Mouse (Mus musculus): ENCODE measurements around the gene C1s1.

The C1s1 gene

DNA sequence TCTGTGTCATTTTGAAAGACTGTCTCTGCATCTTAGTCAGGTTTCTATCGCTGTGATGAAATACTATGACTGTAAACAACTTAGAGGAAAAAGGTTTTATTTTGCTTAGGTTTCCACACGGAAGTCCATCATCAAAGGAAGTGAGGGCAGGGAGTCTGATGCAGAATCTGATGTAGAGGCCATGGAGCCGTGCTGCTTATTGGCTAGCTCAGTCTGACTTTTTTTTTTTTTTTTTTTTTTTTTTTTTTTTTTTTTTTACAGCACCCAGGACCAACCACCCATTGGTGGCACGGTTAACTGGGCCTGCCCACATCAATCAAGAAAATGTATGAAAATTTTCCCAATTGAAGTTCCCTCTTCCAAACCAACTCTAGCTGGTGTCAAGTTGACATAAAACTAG lies 53.2 kb downstream of the C1s1 start:
- ChIA-PET POLR2A (interaction anchor here in 3 of 4 experiments (0.6 to 2.6 kb wide), 10 partner anchors 8 to 677 kb away, joined by 3 to 28 read pairs (median 3); partner anchors contain the start of genes Grcc10 (in 2 of the 3) and Lpcat3 (in 1 of the 3)), CTCF (interaction anchor here in 2 of 4 experiments (1.0 to 2.4 kb wide), 5 partner anchors 8 to 41 kb away, joined by 4 to 7 read pairs (median 5); no protein-coding TSS in a partner anchor)

- CTCF ChIA-PET, result interaction anchor here in 1 of 4 experiments (1.0 kb wide), 1 partner anchor 13 kb away, joined by 3 read pairs; no protein-coding TSS in a partner anchor
- POLR2A ChIA-PET, result interaction anchor here in 2 of 4 experiments (1.0 to 3.0 kb wide), 3 partner anchors 11 to 175 kb away, joined by 4 to 9 read pairs (median 9); partner anchors contain the start of gene Lpcat3 (in 1 of the 2)
Observed at GRCm38 (mm10) chr6:124487509-124487908, 54.6 kb downstream of the C1s1 start.

- ChIA-PET POLR2A (interaction anchor here (0.6 to 3.0 kb wide), 20 partner anchors 8 to 374 kb away, joined by 3 to 10 read pairs (median 4); partner anchors contain the start of genes Pex5 (in 2 of the 4), Atn1 (in 1 of the 4), Grcc10 (in 1 of the 4) and Lpcat3 (in 1 of the 4)), CTCF (interaction anchor here in 2 of 4 experiments (0.9 to 1.4 kb wide), 5 partner anchors 8 to 560 kb away, joined by 3 to 7 read pairs (median 3); no protein-coding TSS in a partner anchor)
Observed at GRCm38 (mm10) chr6:124485414-124486144, 56.6 kb downstream of the C1s1 start.

DNA sequence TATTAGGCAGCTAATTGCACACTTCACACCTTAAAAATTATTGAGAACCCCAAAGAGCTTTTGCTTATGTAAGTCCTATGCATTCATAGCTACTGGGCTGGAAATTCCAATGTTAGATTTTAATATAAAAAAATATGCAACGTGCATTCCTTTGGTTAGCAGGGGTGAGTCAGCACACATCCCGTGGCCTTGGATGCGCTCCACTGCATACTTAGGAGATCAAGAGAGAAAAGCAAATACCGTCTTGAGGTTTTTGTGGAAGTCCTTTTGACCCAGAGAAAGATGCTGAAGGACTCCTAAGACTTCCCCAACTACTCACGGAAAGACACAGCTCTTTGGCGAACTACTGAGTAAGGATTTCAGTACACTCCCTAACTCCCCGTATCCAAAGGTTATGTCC lies 57.3 kb downstream of the C1s1 start:
- ChIA-PET CTCF (interaction anchor here in 2 of 4 experiments (0.9 to 1.4 kb wide), 5 partner anchors 9 to 560 kb away, joined by 3 to 7 read pairs (median 3); no protein-coding TSS in a partner anchor), POLR2A (interaction anchor here (0.6 to 3.0 kb wide), 17 partner anchors 8 to 375 kb away, joined by 3 to 10 read pairs (median 4); partner anchors contain the start of genes Pex5 (in 2 of the 4), Grcc10 (in 1 of the 4), Lpcat3 (in 1 of the 4) and Ptpn6 (in 1 of the 4))

DNA sequence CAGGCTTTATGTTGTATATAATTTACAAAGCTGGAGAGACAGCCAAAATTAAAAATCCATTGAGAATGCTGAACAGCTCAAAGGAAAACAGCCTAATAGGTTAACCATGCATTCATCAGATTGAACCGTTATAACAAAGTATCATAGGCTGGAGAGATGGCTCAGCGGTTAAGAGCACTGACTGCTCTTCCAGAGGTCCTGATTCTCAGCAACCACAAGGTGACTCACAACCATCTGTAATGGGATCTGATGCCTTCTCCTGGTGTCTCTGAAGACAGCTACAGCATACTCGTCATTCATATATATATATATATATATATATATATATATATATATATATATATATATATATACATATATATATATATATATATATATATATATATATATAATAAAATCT lies 58.3 kb downstream of the C1s1 start:
- CTCF ChIA-PET, result interaction anchor here in 2 of 4 experiments (1.6 to 2.1 kb wide), 2 partner anchors 10 to 11 kb away, joined by 4 to 7 read pairs; partner anchors contain the start of gene C1rl (in 1 of the 2)
- POLR2A ChIA-PET, result interaction anchor here in 2 of 4 experiments (1.0 to 5.8 kb wide), 3 partner anchors 9 to 257 kb away, joined by 3 to 50 read pairs (median 5); partner anchors contain the start of genes C1rl (in 1 of the 2) and Grcc10 (in 1 of the 2)

DNA sequence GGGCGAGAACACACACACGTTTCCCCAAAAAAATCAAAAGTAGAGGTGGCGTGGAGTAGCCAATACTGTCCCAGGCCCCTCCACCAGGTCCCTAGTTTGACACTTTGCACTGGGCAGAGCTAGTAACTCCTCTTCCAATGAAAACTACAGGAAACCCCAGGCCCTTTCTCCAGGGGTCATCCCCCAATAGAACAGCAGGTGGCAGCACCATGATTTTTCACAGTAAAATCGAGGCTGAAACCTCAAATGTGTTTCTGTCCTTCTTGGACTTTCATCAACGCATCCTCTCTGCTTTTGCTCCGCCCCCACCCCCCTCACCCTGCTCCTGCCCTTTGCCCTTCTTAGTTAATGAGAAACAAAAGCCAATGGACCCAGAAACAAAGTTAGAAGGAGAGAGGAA lies 60.6 kb downstream of the C1s1 start:
- ChIA-PET CTCF (interaction anchor here in 3 of 4 experiments (0.5 to 3.0 kb wide), 22 partner anchors 8 to 1122 kb away, joined by 3 to 37 read pairs (median 4); partner anchors contain the start of genes C1rl (in 2 of the 3), C1ra (in 1 of the 3), C1s1 (in 1 of the 3) and Pex5 (in 1 of the 3)), POLR2A (interaction anchor here (0.7 to 12.7 kb wide), 36 partner anchors 8 to 301 kb away, joined by 3 to 139 read pairs (median 4); partner anchors contain the start of genes C1rl (in 4 of the 4), Pex5 (in 3 of the 4), Grcc10 (in 2 of the 4) and C1s1 (in 1 of the 4))
